Mouse (Mus musculus) hindbrain, embryonic 14.5 days (tissue): ENCODE measurements around the gene Nrcam. TPM values are rescaled to one million over a fixed set of nuclear protein-coding genes. Genes with fewer than 3 reads are reported as not detected.

Experiments
- ATAC-seq: fragments of 200-750 bp; cut with Nextera tagmentation; 2 replicates; pipeline ENCODE4 v1.8.0; 2017; ENCODE audit warnings: moderate number of reproducible peaks, mild to moderate bottlenecking, moderate TSS enrichment, moderate library complexity; ENCODE audit not compliant: low FRiP score
- DNase-seq: peaks from one replicate; pipeline ENCODE4 v3.0.0-alpha.2; 2015; ENCODE audit warnings: low spot score
- H3K27ac ChIP-seq: fragments of 300-500 bp; sonication (generic); 2 replicates; pipeline ENCODE4 v1.5.1; 2014; ENCODE audit warnings: mild to moderate bottlenecking, moderate library complexity
- H3K27me3 ChIP-seq: fragments of 300-500 bp; sonication (generic); 2 replicates; pipeline ENCODE4 v1.6.1; 2014; ENCODE audit warnings: mild to moderate bottlenecking, low read length, mixed read lengths; ENCODE audit not compliant: control insufficient read depth, insufficient read depth
- H3K36me3 ChIP-seq: fragments of 300-500 bp; sonication (generic); replicated peaks from 2 replicates; pipeline ENCODE4 v1.6.1; 2014; ENCODE audit not compliant: control insufficient read depth, insufficient read depth
- H3K4me1 ChIP-seq: fragments of 300-500 bp; sonication (generic); replicated peaks from 2 replicates; pipeline ENCODE4 v1.6.1; 2014; ENCODE audit warnings: antibody characterized with exemption, low read length, mixed read lengths; ENCODE audit not compliant: control insufficient read depth, insufficient read depth
- H3K4me2 ChIP-seq: fragments of 300-500 bp; sonication (generic); replicated peaks from 2 replicates; pipeline ENCODE4 v1.6.1; 2014; ENCODE audit warnings: mild to moderate bottlenecking, moderate library complexity
- H3K4me3 ChIP-seq: fragments of 300-500 bp; sonication (generic); replicated peaks from 2 replicates; pipeline ENCODE4 v1.5.1; 2014; ENCODE audit warnings: mild to moderate bottlenecking, low read length
- H3K9ac ChIP-seq: fragments of 300-500 bp; sonication (generic); 2 replicates; pipeline ENCODE4 v1.6.1; 2014
- H3K9me3 ChIP-seq: fragments of 300-500 bp; sonication (generic); 2 replicates; pipeline ENCODE4 v1.6.1; 2016; ENCODE audit warnings: low read length; ENCODE audit not compliant: control insufficient read depth
- WGBS: fragments of 180-500 bp; shearing (Covaris S2); extraction: QIAGEN DNeasy Blood & Tissue Kit; methylation state at CpG from one replicate; pipeline ENCODE4 v1.1.7; 2014; 5-methylcytosine and 5-hydroxymethylcytosine counted together
- polyA plus RNA-seq: library from polyadenylated mRNA; unstranded; fragments of >200 nt; fragmentation: Nextera tagmentation; extraction: Ambion mirVana; gene quantifications from 2 replicates; pipeline ENCODE4 v1.2.1, GENCODE M21; 2014

The Nrcam gene
- polyA plus RNA-seq, 1 experiment from 2014 or later = 155 TPM

DNA sequence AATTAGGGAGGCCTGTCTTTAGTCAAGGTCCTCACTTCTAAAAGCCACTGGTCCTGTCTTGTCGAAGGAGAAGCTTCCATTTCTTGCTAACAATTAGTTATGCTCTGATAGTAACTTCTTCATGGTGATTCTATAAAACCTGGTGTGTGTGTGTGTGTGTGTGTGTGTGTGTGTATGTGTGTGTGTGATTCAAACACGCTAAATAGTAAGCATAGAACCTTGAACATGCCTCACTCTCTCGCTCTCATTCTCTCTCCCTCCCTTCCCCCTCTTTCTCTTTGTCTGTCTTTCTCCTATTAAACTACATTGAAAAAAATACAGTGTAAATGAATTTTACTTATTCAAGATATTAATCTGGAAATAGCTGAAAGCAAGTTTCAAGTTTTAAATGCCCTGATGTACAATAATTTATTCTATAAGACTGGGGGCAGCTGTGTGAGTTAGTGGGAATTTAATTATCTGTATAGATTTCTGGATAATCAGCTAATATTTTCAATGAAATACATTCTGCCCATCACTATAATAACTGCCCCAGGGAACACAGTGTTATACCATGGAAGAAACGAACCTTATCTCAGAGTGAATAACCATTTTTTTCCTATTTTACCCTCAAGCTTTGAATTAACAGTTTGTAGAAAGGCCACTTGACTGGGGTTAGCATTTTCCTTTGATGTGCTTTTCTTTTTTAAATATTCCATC, 180.9 kb downstream of the Nrcam start:
- DNase-seq (no peak), ATAC-seq (peak; percentile 57; the same call in 1 of the 2 replicates)
- H3K4me2 ChIP-seq = no peak overlapping the region
- no peaks in the 10 kb centered on the region for H3K27me3 ChIP-seq
- no peak overlapping the region for H3K4me3 ChIP-seq
- H3K36me3 ChIP-seq = no peaks in the 10 kb centered on the region
- no peaks in the 10 kb centered on the region for H3K9me3 ChIP-seq
- H3K9ac ChIP-seq = no peak overlapping the region
- WGBS = 43% methylated on average over 4 of the region's 4 CpGs
- 0 out of 2 replicates have a peak overlapping the region, but pooled peaks have one; percentile 11 for H3K27ac ChIP-seq
- H3K4me1 ChIP-seq = peaks cover 7% of the 10 kb centered on the region; the same call in 1 of the 2 replicates

DNA sequence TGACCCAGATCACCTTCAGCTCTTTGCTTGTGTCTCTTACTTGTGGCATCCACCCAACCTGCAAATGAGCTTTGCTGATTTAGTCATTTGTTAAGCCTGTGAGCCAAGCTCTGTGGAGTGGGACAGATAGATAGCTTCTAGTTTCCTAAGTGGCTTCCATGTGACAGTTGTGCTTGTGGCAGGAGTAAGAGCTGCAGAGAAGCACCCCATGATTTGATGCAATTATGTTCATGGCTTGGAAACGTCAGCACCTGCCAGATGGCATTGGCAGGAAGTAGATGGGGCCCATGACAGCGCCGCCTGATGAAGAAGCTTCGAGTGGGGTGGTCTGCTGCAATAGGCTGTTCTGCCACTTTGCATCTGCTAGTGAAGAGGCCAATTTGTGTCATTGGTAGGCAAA, 186.4 kb downstream of the Nrcam start:
- Histone ChIP-seq H3K4me2 (no peak overlapping the region), H3K27me3 (no peaks in the 10 kb centered on the region), H3K4me3 (no peak overlapping the region), H3K9ac (no peak overlapping the region), H3K27ac (no peak overlapping the region), H3K36me3 (no peaks in the 10 kb centered on the region), H3K9me3 (no peaks in the 10 kb centered on the region), H3K4me1 (peaks cover 6% of the 10 kb centered on the region; the same call in 1 of the 2 replicates)
- peak; percentile 41; the same call in 1 of the 2 replicates for ATAC-seq
- DNase-seq = no peak
- WGBS = 53% methylated on average over 4 of the region's 4 CpGs

DNA sequence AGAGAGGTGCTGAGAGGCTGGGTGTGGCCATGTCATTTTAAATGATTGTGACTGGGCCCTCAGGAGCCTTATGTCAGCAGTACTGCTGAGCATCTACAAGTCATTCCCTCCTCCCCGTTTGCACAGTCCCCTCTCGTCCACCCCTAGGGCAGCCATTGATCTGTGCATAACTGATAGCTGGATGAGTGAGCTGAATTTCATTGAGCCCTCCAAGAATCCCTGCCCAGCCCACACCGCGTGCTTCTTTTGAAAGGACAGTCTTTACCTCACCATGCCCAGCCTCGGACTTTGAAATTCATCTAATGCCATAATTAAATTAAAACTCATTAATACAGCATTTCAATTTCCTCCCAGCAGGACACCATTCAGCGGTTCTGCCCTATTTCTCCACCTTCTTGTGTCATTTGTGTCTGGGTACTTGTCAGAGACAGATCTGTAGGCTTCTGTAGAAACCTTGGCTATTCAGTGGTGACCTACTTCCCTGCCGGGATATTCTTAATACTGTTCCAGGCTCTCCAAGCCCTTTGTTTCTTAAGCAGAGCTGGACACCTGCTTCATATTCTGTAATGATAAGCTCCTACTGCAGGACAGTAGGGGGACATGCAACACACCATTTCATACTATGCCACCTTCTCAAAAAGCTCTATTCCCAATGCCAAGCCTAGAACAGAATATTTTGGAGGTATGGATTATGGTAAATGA, 190.9 kb downstream of the Nrcam start:
- no peak for DNase-seq
- H3K27me3 ChIP-seq = no peaks in the 10 kb centered on the region
- no peak overlapping the region for H3K4me3 ChIP-seq
- 16% methylated on average over 7 of the region's 7 CpGs for WGBS
- H3K36me3 ChIP-seq = no peaks in the 10 kb centered on the region
- H3K27ac ChIP-seq = no peak overlapping the region
- H3K4me2 ChIP-seq = no peak overlapping the region
- H3K9me3 ChIP-seq = no peaks in the 10 kb centered on the region
- H3K9ac ChIP-seq = no peak overlapping the region
- ATAC-seq = peak; percentile 46
- peaks cover 6% of the 10 kb centered on the region; the same call in 1 of the 2 replicates for H3K4me1 ChIP-seq

DNA sequence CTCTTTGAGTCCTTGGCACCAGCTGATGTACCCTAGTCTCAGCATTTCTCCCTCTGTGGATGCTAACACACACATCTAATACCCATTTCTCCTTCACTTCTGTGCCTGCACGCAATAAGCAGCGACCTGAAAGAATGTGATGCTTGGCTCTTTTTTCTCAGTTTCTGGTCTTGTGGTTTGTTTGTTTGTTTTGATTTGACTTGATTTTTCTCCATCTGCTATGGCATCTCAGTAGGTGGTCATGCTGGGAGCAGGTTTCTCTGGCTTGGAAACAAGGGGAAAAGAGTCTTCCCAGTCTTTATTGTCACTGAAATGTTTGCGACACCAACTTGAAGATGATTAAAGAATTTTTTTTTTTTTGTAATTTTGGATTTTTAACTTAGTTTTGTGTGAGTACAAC, 192.8 kb downstream of the Nrcam start:
- no peak for ATAC-seq
- H3K9me3 ChIP-seq = no peaks in the 10 kb centered on the region
- H3K9ac ChIP-seq = no peak overlapping the region
- no peaks in the 10 kb centered on the region for H3K27me3 ChIP-seq
- H3K4me3 ChIP-seq = no peak overlapping the region
- no peaks in the 10 kb centered on the region for H3K36me3 ChIP-seq
- no peak for DNase-seq
- 79% methylated on average over 3 of the region's 3 CpGs for WGBS
- H3K27ac ChIP-seq = no peak overlapping the region
- no peak overlapping the region for H3K4me2 ChIP-seq
- peaks cover 6% of the 10 kb centered on the region; the same call in 1 of the 2 replicates for H3K4me1 ChIP-seq

DNA sequence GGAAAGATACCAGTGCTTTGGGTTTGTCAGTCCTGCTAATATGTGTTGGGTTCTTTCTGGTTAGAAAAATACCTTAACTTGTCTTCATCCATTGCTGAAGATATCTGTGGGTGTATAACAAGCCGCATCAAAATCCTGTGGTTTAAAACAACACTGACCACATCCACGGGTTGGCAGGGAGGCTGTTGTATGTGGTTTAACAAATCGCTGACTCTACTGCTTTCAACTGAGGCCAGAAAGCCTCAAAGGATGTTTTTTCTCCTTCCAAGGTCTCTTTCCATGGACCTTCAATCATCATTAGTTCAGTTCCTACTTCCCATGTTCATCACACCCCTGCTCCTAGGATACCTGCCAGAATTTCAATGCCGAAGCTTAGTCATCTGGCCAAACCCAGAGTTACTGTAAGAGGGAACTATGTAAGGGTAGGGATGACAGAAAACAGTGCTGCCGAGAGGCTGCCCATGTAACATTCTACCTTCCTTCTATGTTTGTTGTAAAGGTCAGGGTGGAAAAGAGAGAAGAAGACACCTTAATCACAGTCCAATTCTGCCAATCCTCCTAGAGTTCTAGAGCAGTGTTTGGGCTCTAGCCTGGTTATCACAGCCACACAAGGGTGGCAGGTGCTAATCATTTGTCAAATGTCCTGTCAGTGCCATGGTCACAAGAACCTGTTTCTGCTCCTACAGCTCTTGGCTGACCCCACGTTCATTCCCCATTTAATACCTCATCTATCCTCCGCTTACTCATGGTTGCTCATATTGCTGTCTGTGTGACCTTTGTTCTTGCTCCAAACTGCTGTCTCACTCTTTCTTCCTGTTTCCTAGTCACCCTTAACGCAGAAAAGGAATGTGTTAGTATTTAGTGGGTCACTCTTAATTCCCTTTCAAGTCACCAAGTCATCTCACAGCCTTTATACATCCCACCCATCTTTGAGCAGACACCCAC, 196.2 kb downstream of the Nrcam start:
- 74% methylated on average over 8 of the region's 8 CpGs for WGBS
- H3K9me3 ChIP-seq = no peaks in the 10 kb centered on the region
- no peak for DNase-seq

DNA sequence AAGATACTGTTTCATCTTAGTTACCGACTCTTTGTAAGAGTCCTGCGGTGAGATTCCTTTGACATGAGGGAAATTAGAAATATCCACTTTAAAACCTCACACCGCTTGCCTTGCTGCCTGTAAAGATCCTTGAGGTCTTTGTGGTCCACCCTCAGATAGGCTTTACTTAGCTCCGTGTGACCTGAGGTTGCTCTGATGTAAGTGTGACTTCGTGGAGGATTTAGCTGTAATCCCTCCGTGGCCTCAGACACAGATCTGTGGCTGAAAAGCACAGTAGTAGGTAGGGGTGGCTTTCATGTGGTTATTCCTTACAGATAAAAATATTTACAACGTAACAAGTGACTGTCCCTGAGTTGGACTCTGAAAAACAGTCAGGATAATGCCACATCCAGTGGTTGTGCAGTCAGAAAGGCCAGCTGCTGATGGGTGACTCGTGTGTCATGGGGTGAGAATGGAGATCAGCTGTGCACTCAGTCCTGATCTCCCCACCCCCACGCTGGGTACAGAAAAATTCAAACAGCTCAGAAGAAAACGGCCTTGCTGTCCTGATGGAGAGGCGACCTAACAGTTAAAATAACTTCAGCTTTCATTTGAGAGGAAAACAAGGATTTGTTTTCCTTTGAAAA, 199.8 kb downstream of the Nrcam start:
- no peak overlapping the region for H3K27ac ChIP-seq
- no peaks in the 10 kb centered on the region for H3K9me3 ChIP-seq
- H3K4me3 ChIP-seq = no peak overlapping the region
- DNase-seq (no peak), ATAC-seq (no peak)
- 44% methylated on average over 11 of the region's 11 CpGs for WGBS
- H3K27me3 ChIP-seq = no peaks in the 10 kb centered on the region
- no peak overlapping the region for H3K9ac ChIP-seq
- peaks cover 14% of the 10 kb centered on the region; the same call in 1 of the 2 replicates for H3K4me1 ChIP-seq
- H3K4me2 ChIP-seq = no peak overlapping the region
- no peaks in the 10 kb centered on the region for H3K36me3 ChIP-seq

More for the DNA sequence above, 196.2 kb downstream of the Nrcam start:
- Histone ChIP-seq H3K27me3 (no peaks in the 10 kb centered on the region), H3K4me3 (no peak overlapping the region), H3K4me1 (no peaks in the 10 kb centered on the region), H3K36me3 (no peaks in the 10 kb centered on the region), H3K9ac (no peak overlapping the region), H3K27ac (no peak overlapping the region), H3K4me2 (no peak overlapping the region)
- no peak for ATAC-seq

DNA sequence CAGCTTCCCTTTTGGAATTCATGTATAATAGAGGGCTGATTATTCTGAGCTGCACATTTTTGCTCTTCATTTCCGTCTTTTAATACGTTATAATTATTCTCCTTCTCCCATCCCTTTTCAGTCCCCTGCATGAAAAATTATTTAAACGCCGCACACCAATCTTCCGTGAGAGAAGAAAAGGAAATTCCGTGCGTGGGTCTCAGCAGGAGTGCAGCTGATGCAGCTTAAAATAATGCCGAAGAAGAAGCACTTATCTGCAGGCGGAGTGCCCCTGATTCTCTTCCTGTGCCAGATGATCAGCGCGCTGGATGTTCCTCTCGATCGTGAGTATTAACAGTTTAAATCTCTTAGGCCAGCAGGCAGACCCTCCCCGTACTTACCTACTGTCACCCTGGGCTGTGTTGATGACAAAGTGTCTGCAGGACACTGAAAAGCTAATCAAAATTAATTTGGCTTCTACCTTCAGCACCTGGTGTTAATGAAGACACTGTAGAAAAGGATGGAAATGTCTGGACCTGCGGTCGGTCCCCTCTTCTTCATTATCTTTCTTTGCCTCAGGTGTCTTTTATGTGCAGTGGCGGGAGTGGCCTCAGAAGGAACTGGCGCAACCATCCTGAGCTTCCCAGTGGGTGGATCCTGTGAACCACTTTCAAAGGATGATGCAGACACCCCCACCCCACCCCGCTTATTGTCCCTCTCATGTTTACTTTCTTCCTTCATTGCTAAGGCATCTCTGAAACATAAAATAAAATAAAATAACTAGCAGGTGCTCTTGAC, 203.8 kb downstream of the Nrcam start:
- 0 out of 2 replicates have a peak overlapping the region, but pooled peaks have one; percentile 2 for H3K4me3 ChIP-seq
- no peaks in the 10 kb centered on the region for H3K9me3 ChIP-seq
- H3K36me3 ChIP-seq = no peaks in the 10 kb centered on the region; the same call in 1 of the 2 replicates
- no peaks in the 10 kb centered on the region for H3K27me3 ChIP-seq
- 40% methylated on average over 19 of the region's 19 CpGs for WGBS
- H3K4me2 ChIP-seq = peak overlapping the region; percentile 36
- DNase-seq (no peak), ATAC-seq (no peak; the same call in 1 of the 2 replicates)
- H3K9ac ChIP-seq = peak overlapping the region; percentile 39; the same call in 1 of the 2 replicates
- peak overlapping the region; percentile 76 for H3K27ac ChIP-seq
- peaks cover 31% of the 10 kb centered on the region; the same call in 1 of the 2 replicates for H3K4me1 ChIP-seq

DNA sequence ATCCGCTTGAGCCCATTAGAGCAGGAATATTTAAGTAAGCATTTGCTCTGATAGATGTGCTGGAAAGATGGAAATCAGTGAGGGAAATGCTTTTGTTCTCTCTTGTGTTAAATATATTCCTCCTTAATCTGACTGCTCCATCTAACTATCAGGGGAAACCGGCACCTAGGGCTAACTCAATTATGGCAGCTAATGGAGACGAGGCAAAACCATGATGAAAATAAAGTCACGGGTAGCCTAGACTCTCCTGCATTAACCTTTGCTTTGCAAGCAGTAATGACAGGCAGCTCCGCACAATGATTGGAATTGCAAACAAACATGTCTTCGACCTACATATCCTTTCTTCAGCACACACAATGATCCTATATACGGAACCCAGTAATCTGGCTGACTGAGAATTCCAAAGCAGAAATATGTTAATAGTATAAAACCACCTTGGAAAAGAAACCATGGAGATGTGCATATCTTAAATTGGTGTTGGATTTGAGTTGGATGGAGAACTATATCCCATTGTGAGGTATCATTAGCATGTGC, 205.5 kb downstream of the Nrcam start:
- Histone ChIP-seq H3K36me3 (peaks cover under 1% of the 10 kb centered on the region; the same call in 1 of the 2 replicates), H3K4me1 (peaks cover 31% of the 10 kb centered on the region; the same call in 1 of the 2 replicates), H3K4me3 (no peak overlapping the region), H3K27ac (peak overlapping the region; percentile 76), H3K4me2 (no peak overlapping the region), H3K9ac (no peak overlapping the region), H3K27me3 (no peaks in the 10 kb centered on the region), H3K9me3 (no peaks in the 10 kb centered on the region)
- peak; percentile 56; the same call in 1 of the 2 replicates for ATAC-seq
- no peak for DNase-seq
- WGBS = 50% methylated on average over 7 of the region's 7 CpGs
